Mouse (Mus musculus) embryo, embryonic 11.5 days (tissue): Measurements from ENCODE around the gene Cd44.

ENCODE experiments used
- DNase-seq: peaks from one replicate; pipeline ENCODE4 v3.0.0-alpha.2; 2012; ENCODE audit warnings: low read depth, low spot score

The Cd44 gene

DNA sequence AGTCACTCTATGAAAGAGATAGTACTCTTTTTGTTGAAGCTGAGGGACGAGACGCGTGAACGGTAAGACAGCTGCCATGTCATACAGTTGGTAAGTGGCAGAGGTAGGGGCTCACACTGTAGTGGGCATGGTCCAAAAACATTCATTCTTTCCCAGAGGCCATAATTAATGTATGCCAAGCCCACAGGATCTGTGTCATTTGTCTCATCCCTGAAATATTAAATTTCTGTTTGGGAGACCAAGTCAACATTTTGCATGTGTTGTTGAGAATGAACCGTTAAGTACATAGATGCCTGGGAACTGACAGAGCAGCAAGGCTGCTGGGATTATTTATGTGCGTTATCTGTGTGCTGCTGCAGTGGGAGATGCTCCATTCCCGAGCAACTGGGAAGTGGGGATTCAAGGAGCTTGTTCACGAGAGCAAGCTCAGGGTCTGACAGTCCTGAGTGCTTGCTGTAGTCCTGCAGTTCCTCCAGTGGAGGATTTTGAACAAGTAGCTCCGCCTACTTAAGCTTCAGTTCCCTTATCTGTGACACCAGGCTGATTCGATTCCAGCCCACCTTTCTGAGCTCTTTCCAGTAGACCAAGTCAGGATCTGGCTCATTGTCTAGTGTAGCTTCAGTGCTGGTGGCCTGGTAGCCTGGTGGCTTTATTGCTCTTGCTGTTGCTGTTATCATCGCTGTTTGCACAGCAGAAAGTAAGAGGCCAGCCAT lies 12.5 kb upstream of the Cd44 start:
- no peak for DNase-seq

DNA sequence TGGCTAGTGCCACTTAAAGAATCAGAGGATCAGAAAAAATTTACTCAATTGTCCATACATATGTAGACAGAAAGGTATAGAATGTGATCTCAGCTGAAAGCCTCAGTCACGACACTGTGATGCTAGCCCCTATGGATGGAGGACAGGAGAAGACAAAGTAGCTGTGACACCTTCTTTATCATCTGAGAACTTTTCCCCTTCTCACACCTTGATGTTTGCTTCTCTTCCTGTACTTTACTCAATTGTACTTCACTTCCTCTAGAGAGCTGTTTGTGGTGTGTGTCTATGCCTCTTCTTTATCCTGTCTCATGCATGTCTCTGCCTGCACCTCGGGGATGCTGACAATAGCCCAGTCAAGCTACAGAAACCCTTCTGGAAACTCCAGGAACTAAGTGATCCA lies 11.5 kb upstream of the Cd44 start:
- no peak for DNase-seq

DNA sequence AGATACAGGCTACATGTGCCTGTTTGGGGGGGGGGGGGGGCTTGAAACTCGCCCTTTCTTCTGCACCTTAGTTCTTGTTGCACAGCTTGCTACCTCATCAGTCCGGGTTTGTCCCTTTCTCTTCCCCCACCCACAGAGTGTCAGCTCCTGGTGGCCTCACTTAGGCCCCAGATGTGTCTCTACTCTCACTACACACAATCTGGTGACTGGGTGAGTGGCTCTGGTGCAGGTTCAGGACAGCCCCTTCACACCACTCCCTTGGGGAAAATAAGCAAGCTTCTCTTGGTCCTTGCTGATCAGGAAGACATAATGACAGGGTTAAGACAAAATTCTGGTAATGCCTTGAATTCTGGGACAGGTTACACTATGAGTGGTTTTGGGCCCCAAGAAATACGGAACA lies 11.0 kb upstream of the Cd44 start:
- DNase-seq = no peak

DNA sequence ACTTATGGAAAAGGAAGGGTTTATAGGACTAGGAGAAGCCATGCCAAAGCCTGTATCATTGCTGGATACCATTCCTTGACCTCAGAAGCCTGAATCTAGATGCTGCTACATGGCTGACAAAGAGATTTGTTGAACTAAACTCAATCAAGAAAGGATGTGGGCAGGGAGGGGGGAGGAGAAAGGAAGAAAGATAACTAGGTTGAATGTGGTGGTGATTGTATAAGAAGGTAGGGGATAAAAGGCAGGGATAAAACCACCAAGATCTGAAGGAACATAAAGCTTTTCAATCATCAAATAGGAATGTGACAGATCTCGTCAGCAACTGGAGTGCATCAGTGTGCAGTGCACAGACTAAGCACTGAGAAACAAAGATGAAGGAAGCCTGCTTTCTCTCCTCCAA lies 7.9 kb upstream of the Cd44 start:
- no peak for DNase-seq

DNA sequence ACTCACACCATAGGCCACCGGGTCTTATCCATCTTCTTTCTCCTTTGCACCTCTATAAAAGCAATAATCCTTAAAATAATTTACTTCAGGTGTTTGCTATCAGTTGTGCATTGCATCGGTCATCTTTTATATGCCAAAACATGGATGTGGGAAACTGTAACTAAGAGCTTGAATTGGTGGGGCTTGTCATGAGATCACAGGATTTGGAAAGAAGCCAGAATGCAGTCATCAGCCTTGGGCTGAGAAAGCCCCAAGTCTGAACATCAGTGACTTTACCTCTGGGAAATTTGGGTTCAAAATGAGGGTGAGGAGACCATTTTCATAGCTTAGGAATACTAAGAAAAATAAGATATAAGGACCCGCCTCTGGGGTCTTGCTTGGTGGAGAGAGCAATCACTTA lies 4.1 kb upstream of the Cd44 start:
- no peak for DNase-seq

DNA sequence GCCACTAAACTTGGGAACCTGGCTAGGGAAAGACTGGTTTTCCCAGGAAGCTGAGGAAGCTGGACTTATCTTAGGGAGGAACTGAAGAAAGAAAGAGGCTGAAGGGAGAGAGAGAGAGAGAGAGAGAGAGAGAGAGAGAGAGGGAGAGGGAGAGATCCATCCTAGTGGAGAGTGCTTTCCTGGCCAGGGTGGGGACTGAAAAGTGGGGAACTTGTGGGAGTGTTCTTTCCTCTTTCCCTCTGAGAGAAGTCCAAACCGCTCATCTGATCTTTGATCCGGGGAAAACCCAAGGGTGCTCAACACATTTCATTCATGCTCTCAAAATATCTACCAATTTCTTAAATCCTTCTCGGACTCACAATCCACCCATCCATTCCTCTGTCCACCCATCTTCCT lies 361 bp upstream of the Cd44 start:
- DNase-seq = no peak

DNA sequence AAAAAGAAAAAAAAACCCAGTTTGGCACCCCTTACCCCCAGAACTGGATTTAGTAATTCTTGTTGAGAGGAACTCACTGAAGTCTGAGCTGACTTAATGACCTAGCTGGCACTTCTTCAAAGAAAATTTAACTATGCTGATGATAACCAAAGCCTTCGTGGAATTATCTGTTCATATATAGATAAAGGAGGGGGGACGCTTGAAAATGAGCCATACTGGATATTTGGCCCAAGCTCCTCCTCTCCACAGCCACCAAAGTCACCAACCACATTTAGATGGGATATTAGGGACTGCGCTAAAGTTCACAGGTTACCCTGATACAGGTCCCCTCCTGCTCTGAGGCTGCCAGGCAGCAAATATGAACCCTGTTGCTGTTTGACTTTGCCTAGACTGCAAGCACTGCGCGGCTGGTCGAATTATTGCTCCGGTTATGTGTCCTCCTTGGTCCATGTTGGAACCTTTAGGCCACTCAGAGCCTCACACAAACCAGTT lies 1.2 kb downstream of the Cd44 start:
- DNase-seq = no peak

DNA sequence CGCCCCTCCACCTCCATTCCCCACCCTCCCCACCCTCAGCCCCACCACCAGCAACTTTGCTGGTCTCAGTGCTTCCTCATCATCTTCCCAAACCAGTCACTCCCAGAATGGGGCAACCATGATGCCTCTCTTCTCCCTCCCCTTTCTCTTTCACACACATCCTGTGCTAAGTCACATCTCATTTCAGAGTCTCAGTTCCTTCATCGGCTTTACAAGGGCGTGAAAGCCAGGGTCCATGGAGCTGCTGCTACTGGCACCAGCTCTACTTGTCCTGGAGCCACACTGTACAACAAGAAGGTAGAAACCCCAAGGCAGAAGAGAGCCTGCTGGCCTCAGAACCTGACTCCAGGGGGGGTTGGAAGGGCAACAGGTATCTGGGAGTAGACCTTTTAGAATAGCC lies 2.2 kb downstream of the Cd44 start:
- no peak for DNase-seq

DNA sequence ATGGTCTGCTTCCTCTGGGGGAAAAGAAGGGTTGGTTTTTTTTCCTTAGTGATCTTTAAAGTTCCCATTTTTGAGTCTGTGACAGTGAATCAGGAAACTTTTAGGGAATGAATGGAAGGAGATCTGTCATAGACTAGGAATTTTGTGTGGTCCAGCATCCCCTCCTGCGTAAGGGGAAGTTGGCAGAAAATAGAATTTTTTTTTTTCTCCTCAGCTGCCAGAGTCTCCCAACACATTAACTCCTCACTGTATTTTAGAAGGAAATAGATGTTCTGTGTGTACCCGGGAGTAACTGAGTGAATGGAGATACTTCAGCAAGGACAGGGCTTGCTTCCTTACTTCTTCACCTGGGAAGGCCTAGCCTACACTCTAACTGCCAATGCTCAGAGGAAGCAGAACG lies 2.9 kb downstream of the Cd44 start:
- no peak for DNase-seq

DNA sequence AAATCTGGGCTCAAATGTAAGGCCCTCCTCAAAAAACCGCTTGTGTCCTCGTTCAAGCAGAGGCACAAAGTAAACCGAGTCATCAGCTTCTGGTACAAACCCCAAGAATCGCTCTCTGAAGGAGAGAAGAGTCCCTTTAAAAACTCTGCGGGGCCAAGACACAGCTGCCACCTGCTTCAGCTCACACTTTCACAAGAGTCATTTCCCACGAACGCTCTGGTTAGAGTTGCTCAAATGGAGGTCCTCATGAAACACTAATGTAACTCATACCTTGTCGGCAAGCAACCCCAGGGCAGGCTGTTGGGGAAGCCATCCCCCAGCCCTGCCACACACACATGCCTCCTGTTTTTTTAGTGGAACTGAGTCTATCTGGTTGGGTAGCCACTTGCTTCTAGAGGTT lies 5.3 kb downstream of the Cd44 start:
- no peak for DNase-seq

DNA sequence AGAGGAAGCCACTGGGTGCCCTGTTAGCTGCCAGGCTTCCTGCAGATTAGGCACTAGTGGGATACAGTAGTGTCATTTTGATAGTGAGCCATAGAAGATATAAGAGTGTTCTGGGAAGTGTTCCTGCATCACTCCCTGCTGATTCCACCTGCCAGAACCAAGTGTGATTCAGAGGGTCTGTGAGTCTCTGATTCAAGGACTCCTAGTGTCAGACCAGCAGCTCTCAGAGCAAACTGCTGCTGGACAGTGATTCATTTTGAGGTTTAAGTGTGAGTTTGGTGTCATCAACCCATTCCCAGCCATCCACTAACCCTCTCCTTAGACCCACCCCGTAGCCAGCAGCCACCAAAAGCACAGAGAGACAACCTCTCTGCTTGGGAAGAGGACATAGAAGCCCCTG lies 6.3 kb downstream of the Cd44 start:
- no peak for DNase-seq

DNA sequence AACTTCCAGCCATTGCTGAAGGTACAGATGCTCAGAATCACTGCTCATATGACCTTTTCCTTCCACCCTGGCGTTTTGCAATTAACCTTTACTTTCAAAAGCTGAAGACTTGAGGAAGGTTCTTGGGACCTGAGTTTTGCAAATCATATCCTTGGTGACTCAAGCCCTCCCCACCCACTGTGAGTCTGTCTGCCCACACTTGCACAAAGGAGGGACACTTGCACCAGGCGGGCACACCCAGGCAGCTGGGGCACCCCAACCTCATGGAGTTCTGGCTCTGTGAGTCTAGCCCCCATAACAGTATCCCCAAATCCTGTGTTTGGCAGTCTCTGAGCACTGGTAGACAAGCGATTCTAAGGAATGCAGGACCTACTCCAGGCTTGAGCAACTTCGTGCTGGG lies 6.7 kb downstream of the Cd44 start:
- no peak for DNase-seq

DNA sequence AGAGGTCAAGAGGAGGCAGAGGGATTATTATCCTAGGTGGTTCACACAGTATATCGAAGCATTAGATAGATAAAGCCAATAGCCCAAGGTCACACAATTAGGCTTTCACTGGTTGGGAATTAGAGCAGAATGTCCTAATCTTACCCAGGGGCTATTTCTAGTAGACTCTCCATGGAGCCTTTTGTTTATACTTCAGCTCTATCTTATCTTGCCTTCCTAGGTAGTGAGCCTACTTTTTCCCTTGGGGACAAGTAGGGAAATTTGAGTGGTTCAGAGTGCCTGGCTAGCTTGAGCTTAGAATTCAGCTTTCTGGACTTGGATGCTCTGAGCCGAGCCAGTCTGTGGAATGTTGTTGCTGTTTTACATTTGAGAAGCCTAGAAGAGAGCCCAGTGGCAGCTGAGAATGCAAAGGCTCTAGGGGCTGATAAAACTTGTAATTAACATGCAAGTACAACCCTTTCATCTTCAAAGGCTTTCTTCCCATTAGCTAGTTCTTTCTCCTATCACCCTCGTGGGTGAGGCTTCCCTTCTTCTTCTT lies 12.7 kb downstream of the Cd44 start:
- no peak for DNase-seq

DNA sequence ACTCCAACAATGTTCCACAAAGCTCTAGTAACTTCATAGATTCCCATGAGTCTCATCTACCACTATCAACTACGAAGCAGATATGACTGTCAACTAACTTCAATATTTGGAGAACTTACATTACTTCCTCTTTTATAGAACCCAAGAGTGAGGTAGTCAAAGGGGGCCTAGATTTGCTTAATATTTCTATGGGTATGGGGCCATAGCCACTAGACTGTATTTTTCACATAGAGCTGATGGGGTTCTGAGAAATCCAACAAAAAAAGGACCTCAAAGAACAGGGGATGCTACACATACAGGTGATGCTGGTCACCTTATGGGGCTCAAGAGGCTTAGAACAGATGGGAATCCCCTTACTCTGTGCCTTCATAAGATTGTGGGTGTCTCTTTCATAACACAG lies 14.3 kb downstream of the Cd44 start:
- DNase-seq = no peak

DNA sequence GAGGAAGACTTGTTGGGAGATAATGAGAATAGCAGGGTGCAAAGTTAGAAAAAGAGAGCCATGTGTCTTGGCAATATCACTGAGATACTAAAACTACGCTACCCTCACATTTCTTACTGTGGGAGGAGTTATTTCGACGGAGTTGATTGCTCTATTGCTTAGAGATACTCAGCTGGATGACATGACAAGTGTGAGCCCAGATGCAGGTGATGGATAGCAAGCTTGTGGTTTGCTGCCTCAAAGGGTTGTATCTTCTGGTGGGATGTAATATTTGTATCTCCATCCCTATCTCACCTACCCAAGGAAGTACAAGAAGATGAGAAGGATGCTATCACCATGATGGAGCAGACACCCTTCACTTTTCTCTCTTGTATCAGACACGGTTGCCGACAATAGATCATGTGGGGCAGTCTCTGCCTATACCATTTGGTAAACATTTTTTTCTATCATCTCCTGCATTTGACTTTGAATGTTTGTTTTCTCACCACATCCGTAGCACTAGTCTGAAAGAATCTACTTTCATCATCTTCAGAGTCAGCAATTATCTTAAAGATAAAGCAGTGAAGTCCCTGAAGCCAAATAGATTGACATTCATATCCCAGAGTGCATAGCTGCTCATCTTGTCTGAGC lies 15.0 kb downstream of the Cd44 start:
- no peak for DNase-seq

DNA sequence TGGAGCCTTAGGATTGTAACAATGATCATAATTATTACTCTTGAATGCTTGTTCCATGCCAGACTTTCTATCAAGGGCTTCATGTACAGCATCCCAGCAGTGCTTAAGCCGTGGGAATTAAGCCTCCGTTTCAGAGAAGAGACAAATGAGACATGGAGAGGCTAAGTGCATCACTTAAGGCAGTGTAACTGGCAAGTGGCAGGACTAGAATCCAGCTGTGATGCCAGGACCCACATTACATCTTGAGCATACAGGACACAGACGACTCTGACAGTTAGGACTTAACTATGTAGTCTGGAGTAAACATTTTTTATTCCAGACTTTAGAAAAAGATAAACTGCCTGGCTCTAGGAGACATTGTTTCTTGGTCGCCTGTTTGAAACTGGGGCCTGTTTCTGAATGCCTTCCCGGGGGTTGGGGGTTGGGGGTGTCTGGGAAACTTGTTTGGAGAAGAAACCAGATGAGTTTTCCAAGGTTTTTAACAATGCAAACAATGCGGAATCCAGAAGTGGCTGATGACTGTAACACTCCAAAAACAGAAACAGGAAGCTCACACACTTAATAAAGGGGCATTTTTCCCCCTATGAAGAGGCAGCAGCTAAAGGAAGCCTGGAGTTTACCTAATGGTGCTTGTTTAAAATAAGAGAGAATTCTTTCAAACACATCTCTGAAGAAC lies 18.7 kb downstream of the Cd44 start:
- no peak for DNase-seq

DNA sequence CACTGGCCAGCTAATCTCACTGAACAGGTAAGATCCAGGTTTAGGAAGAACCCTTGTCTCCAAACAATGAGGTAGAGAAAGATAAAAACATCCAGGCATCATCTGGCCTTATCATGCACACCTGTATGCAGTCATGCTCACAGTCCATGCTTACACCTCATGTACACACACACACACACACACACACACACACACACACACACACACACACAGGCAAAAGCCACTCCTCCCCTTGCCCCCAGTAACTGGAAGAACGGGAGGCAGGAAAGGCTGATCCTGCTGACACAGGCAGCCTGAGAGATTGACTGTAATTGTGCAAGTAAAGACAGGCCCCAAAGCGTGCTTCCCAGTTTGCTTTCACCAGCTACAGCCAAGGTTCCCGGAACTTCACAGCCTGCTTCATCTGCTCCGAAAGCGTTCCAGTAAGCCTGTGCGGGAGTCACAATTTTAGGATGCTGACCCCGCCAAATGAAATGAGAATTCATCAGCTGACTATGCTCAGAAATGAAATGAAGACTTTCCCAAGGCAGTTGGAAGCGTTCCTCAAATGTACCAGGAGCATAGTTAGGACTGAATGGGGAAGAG lies 19.4 kb downstream of the Cd44 start:
- DNase-seq = no peak

DNA sequence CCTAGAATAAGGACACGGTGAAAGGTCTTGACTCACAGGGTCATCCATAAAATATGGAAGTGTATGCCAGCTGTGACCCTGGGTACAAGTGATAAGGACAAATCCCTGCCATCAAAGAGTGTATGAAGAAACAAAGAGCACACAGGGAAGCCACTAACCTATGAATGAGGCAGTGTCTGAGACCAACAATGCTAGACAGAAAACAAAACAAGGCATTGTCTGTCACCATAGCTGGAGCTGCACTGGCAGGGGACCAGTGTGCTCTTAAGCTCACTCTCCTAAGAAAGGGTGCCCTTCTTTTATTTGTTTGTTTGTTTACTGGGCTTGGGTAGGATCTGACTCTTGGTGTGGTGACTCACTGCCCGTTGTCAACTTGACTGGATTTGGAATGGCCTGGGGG lies 23.0 kb downstream of the Cd44 start:
- no peak for DNase-seq

DNA sequence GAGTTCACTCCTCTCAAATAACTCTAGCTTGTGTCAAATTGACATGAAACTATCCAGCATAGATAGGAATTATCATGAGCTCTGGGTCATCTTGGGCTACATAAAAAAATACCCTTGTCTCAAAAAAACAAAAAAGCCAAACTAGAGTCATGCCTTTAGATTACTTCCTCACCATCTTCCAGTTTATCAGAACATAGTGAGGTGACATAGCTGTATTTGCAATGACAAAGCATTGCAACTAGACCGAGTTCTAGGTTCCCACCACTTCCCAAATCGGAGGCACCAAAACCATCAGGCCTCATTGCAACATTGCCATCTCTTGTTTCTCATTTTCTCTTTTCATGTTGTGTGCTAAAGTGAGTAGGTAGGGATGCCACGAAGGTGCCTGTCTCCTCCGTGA lies 24.0 kb downstream of the Cd44 start:
- no peak for DNase-seq

DNA sequence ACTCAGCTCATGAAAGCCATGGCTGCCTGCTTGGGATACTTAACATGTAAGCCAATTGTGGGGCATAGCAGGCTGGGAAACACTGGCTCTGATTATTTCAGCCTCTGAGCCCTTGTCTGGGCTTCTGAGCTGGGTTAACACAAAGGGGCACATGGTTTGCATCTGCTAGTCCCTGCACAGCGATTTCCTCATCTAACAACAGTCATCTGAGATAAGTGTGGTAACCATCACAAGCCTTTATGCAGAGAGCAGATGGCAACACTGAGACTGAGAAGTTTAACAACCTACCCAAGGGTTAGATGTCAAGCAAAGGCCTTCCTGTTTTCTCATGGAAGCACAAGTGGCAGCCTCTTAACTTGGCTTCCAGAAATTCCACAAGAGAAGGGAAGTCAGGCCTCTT lies 25.3 kb downstream of the Cd44 start:
- DNase-seq = no peak

DNA sequence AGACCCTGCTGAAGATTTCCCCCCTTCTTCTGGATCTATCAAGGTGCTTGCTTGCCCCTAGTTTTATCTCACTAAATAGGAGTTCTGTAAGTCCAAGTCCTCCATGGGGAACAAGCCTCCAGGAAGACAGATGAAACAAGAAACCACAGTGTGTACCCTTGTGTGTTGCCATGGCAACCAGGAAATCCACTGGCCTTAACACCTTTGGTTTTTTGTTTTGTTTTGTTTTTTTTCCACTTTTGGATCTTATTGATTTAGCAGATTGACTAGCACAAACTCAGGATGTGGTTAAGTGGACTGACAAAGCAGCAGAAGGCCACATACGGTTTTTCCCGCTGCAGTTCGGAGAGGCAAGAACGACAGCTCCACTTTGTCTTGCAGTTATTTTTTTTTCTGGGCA lies 27.6 kb downstream of the Cd44 start:
- peak; percentile 23 for DNase-seq

DNA sequence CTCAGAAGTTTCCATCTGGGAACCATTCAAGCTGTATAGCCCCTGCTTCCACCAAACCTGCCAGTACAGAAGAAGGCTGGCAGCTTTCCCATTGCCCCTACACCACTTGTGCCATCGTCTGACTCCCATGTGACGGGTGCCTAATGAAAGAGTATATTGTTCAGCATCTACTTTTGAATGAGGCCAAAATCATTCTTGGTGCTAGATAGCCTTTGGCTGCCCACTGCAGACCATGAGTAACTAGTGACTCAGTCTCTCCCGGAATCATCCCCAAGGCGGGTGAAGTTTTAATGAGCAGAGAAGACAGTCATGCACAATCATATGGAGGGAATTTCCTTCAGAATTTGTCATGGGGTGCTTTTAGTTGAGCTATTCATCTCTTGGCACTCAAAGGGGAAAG lies 28.3 kb downstream of the Cd44 start:
- no peak for DNase-seq

DNA sequence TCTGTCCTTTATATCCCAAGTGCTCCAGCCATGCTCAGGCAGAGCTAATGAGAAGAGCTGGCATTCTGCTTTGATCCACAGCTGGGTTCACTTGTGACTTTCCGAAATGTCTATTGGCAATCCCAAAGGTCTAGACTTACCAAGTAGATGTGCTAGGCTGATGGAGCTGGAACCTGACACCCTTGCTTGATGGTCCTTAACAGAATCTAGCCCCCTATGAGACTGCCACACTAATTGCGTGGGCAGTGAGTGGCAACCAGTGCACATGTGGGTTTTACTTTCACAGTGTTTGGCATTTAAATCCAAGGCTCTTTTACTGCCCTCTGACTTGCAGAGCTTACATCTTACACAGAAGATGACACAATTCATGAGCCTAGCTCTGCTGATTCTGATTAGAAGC lies 29.0 kb downstream of the Cd44 start:
- DNase-seq = no peak
